8 mouse cellular contexts compared by ENCODE assay signal in genomic region chr10:78138812-78139523, GRCm38 (mm10). TPM values are rescaled to one million over a fixed set of nuclear protein-coding genes. Genes with fewer than 3 reads are reported as not detected.
DNase-seq lines count a peak whose midpoint lies in the region; ATAC-seq lines count a peak whose summit lies in the region.

No protein-coding gene starts in this region.

- H3K36me3 ChIP-seq in limb, embryonic 13.5 days: no peaks in the 10 kb centered on the region

- no peak overlapping the region for H3K4me3 ChIP-seq in limb, embryonic 13.5 days

- peak; percentile 51 for DNase-seq in adrenal gland, adult 2 months
- no peak for DNase-seq in adrenal gland, postnatal 25 days
- peak; percentile 32 for DNase-seq in urinary bladder, postnatal 25 days (ENCODE audit: low spot score)
- DNase-seq in urinary bladder, postnatal 10 days (ENCODE audit: low spot score): no peak
- no peak for DNase-seq in thymus, postnatal 10 days (ENCODE audit: low spot score in 2 of 2)
- DNase-seq in ovary, postnatal 14 days (ENCODE audit: low spot score): no peak

- H3K9me3 ChIP-seq in limb, embryonic 13.5 days: no peaks in the 10 kb centered on the region

- peaks cover 30% of the 10 kb centered on the region for H3K4me1 ChIP-seq in limb, embryonic 13.5 days

- no peaks in the 10 kb centered on the region for H3K27me3 ChIP-seq in limb, embryonic 13.5 days

- H3K9ac ChIP-seq in limb, embryonic 13.5 days: no peak overlapping the region

- peak; percentile 86 for ATAC-seq in limb, embryonic 13.5 days (ENCODE audit: low FRiP score, low read depth)
- no peak for ATAC-seq in CD4-positive, CD25-positive, alpha-beta regulatory T cell, adult 4 months

- H3K4me2 ChIP-seq in limb, embryonic 13.5 days (replicated peaks): peak overlapping the region; percentile 25

- WGBS in limb, embryonic 13.5 days: 41% methylated on average over 14 of the region's 14 CpGs

- peak overlapping the region; percentile 67 for H3K27ac ChIP-seq in limb, embryonic 13.5 days

RNA-seq across cellular contexts. Expression of gene D10Jhu81e, which starts 30.6 kb away (rescaled TPM):
- total RNA-seq in adrenal gland, adult 2 months (2021): 100 to 1,000 TPM; 266 to 267 TPM
- polyA plus RNA-seq in adrenal gland, adult 2 months (2012; rRNA removed): 741 and 784 TPM in 2 replicates
- 235 and 247 TPM in 2 replicates for total RNA-seq in adrenal gland, postnatal 25 days (2021)
- polyA plus RNA-seq in limb, embryonic 13.5 days (2015; fragmentation: Nextera tagmentation; extraction: Ambion mirVana): 34.7 and 34.8 TPM in 2 replicates
- polyA plus RNA-seq in CD4-positive, CD25-positive, alpha-beta regulatory T cell, adult 4 months (2017; shearing (Covaris generic)): 10 to 100 TPM in 1 of 2 experiments, 1 to 10 TPM in 1; 7.5 to 42.9 TPM

RNA-seq across cellular contexts. Expression of gene Pwp2, which starts 46.0 kb away (rescaled TPM):
- 10 to 100 TPM; 14.0 to 17.4 TPM for total RNA-seq in adrenal gland, adult 2 months (2021)
- polyA plus RNA-seq in adrenal gland, adult 2 months (2012; rRNA removed): 7.6 and 10.7 TPM in 2 replicates
- total RNA-seq in adrenal gland, postnatal 25 days (2021): 17.8 and 17.9 TPM in 2 replicates
- 21.1 and 22.5 TPM in 2 replicates for polyA plus RNA-seq in limb, embryonic 13.5 days (2015; fragmentation: Nextera tagmentation; extraction: Ambion mirVana)
- 10 to 100 TPM; 13.4 to 29.5 TPM for polyA plus RNA-seq in CD4-positive, CD25-positive, alpha-beta regulatory T cell, adult 4 months (2017; shearing (Covaris generic))

Comparison
In these comparisons a context has a peak if more than half of its experiments do, and no peak if none do; other contexts are left out.
1. DNase-seq: peak in adrenal gland, adult 2 months (single experiment) and urinary bladder, postnatal 25 days (single experiment); none in adrenal gland, postnatal 25 days (single experiment), urinary bladder, postnatal 10 days (single experiment), thymus, postnatal 10 days (0 of 2) and ovary, postnatal 14 days (single experiment).
2. RNA of gene D10Jhu81e, which starts 30.6 kb away (polyA plus RNA-seq): 741 to 784 TPM in adrenal gland, adult 2 months; 7.5 to 42.9 TPM in CD4-positive, CD25-positive, alpha-beta regulatory T cell, adult 4 months and 34.7 to 34.8 TPM in limb, embryonic 13.5 days; every median in the first group is over 10 times any median in the second.